Mouse (Mus musculus): ENCODE results near the gene Rnf182. TPM values are rescaled to one million over a fixed set of nuclear protein-coding genes. Genes with fewer than 3 reads are reported as not detected.

Rnf182 gene
- polyA plus RNA-seq, 1 experiment from 2014 or later = not detected

DNA sequence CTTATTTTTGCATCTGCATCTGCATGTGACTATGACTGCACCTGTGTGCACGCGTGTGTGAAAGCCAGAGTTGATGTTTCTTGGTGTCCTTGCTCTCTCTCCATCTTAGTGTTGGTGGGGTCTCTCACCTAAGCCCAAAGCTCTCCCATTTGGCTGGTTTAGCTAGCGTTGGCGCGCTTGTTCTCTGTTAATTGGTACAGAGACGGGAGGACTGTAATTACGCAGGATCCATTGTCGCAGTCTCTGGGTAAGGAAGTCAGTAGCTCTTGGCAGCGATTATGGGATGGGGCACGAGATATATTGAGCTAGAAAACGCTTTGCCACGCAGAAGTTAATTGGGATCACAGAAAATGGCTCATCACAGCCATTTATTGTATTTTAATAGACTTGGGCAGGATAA is 37.7 kb upstream of the Rnf182 start:
- Histone ChIP-seq H3K9ac (replicated peaks) (no peak overlapping the region), H3K4me3 (ENCODE audit: low read depth, low read length) (no peak overlapping the region), H3K4me1 (ENCODE audit: insufficient read depth) (no peaks in the 10 kb centered on the region), H3K4me2 (ENCODE audit: low read depth, low read length) (no peak overlapping the region), H3K36me3 (replicated peaks; ENCODE audit: insufficient read depth, low read length) (no peaks in the 10 kb centered on the region), H3K9me3 (ENCODE audit: low read length) (no peaks in the 10 kb centered on the region), H3K27ac (ENCODE audit: low read depth) (no peak overlapping the region), H3K27me3 (ENCODE audit: insufficient read depth, low read length) (no peaks in the 10 kb centered on the region)
- ATAC-seq (no peak), DNase-seq (no peak)
- WGBS (ENCODE audit: insufficient replicate concordance) = 86% methylated on average over 12 of the region's 12 CpGs
- TF ChIP-seq EP300 (IDR thresholded peaks at IDR 0.05; ENCODE audit: low read depth) (no peak), CTCF (IDR thresholded peaks at IDR 0.05; ENCODE audit: low read depth) (no peak)

DNA sequence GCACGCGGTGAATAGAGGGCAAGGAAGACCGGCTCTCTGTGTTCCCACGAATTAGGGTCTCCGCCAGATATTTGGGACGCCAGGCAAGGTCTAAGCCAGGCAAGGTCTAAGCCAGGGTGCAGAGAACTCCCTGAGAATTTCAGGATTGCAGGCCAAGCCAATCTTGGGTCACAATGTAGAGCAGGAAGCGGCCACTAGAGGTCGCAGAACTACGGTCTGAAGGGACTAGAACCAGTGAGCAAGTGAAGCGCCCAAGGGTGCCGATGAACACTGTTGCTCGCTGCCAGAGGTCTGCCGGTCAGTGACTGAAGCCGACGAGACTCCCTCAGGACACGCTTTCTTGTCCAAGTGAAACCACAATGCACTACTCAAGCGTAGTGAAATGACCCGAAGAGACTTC is 35.8 kb upstream of the Rnf182 start:
- WGBS (ENCODE audit: insufficient replicate concordance) = 21% methylated on average over 18 of the region's 18 CpGs

GRCm38 (mm10) chr13:43580661-43581060 is 34.8 kb upstream of the Rnf182 start:
- H3K36me3 ChIP-seq (replicated peaks; ENCODE audit: insufficient read depth, low read length) = no peaks in the 10 kb centered on the region
- 81% methylated on average over 5 of the region's 5 CpGs for WGBS (ENCODE audit: insufficient replicate concordance)
- no peak overlapping the region for H3K4me3 ChIP-seq (ENCODE audit: low read depth, low read length)
- no peaks in the 10 kb centered on the region for H3K27me3 ChIP-seq (ENCODE audit: insufficient read depth, low read length)
- TF ChIP-seq CTCF (IDR thresholded peaks at IDR 0.05; ENCODE audit: low read depth) = no peak
- no peak for TF ChIP-seq EP300 (IDR thresholded peaks at IDR 0.05; ENCODE audit: low read depth)
- no peaks in the 10 kb centered on the region for H3K4me1 ChIP-seq (ENCODE audit: insufficient read depth)
- no peak overlapping the region for H3K9ac ChIP-seq (replicated peaks)
- DNase-seq (no peak), ATAC-seq (no peak)
- H3K4me2 ChIP-seq (ENCODE audit: low read depth, low read length) = no peak overlapping the region
- H3K27ac ChIP-seq (ENCODE audit: low read depth) = no peak overlapping the region
- no peaks in the 10 kb centered on the region for H3K9me3 ChIP-seq (ENCODE audit: low read length)

More for the DNA sequence above, 35.8 kb upstream of the Rnf182 start:
- no peak overlapping the region for H3K9ac ChIP-seq (replicated peaks)
- no peaks in the 10 kb centered on the region for H3K4me1 ChIP-seq (ENCODE audit: insufficient read depth)
- no peaks in the 10 kb centered on the region for H3K27me3 ChIP-seq (ENCODE audit: insufficient read depth, low read length)
- H3K27ac ChIP-seq (ENCODE audit: low read depth) = no peak overlapping the region
- no peak overlapping the region for H3K4me2 ChIP-seq (ENCODE audit: low read depth, low read length)
- no peak overlapping the region for H3K4me3 ChIP-seq (ENCODE audit: low read depth, low read length)
- ATAC-seq (no peak), DNase-seq (peak; percentile 75)
- no peaks in the 10 kb centered on the region for H3K9me3 ChIP-seq (ENCODE audit: low read length)
- TF ChIP-seq CTCF (IDR thresholded peaks at IDR 0.05; ENCODE audit: low read depth) (peak; percentile 83), EP300 (IDR thresholded peaks at IDR 0.05; ENCODE audit: low read depth) (no peak)
- H3K36me3 ChIP-seq (replicated peaks; ENCODE audit: insufficient read depth, low read length) = no peaks in the 10 kb centered on the region

DNA sequence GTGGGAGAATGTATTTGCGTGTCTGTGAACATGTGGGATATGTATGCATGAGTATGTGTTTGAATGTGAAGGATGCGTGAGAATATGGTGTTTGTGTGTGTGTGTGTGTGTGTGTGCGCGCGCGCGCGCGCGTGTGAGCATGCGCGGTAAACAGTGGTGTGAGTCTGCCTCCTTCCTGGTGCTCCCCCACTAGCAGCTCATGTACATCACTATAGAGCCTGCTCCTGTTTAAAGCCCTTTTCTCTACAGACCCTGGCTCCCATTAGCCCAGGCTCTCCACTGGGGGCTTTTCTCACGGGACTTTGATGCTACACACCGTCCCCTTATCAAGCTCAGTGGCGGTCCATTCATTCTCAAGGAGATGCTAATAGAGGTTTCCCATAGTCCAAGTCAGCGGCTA is 32.5 kb upstream of the Rnf182 start:
- no peak for TF ChIP-seq EP300 (IDR thresholded peaks at IDR 0.05; ENCODE audit: low read depth)
- TF ChIP-seq CTCF (IDR thresholded peaks at IDR 0.05; ENCODE audit: low read depth) = no peak
- 40% methylated on average over 16 of the region's 16 CpGs for WGBS (ENCODE audit: insufficient replicate concordance)
- Histone ChIP-seq H3K4me1 (ENCODE audit: insufficient read depth) (no peaks in the 10 kb centered on the region), H3K9ac (replicated peaks) (no peak overlapping the region), H3K36me3 (replicated peaks; ENCODE audit: insufficient read depth, low read length) (no peaks in the 10 kb centered on the region), H3K4me3 (ENCODE audit: low read depth, low read length) (no peak overlapping the region), H3K9me3 (ENCODE audit: low read length) (no peaks in the 10 kb centered on the region), H3K27ac (ENCODE audit: low read depth) (no peak overlapping the region), H3K27me3 (ENCODE audit: insufficient read depth, low read length) (no peaks in the 10 kb centered on the region), H3K4me2 (ENCODE audit: low read depth, low read length) (no peak overlapping the region)
- no peak for DNase-seq
- ATAC-seq = no peak

- Histone ChIP-seq H3K27me3 (ENCODE audit: insufficient read depth, low read length) (no peaks in the 10 kb centered on the region), H3K27ac (ENCODE audit: low read depth) (no peak overlapping the region), H3K4me2 (ENCODE audit: low read depth, low read length) (no peak overlapping the region), H3K36me3 (replicated peaks; ENCODE audit: insufficient read depth, low read length) (no peaks in the 10 kb centered on the region), H3K9ac (replicated peaks) (no peak overlapping the region), H3K4me3 (ENCODE audit: low read depth, low read length) (no peak overlapping the region), H3K9me3 (ENCODE audit: low read length) (no peaks in the 10 kb centered on the region), H3K4me1 (ENCODE audit: insufficient read depth) (no peaks in the 10 kb centered on the region)
- DNase-seq (no peak), ATAC-seq (no peak)
- 61% methylated on average over 8 of the region's 8 CpGs for WGBS (ENCODE audit: insufficient replicate concordance)
- TF ChIP-seq CTCF (IDR thresholded peaks at IDR 0.05; ENCODE audit: low read depth) (no peak), EP300 (IDR thresholded peaks at IDR 0.05; ENCODE audit: low read depth) (no peak)
Observed at GRCm38 (mm10) chr13:43583504-43583903, 32.0 kb upstream of the Rnf182 start.

DNA sequence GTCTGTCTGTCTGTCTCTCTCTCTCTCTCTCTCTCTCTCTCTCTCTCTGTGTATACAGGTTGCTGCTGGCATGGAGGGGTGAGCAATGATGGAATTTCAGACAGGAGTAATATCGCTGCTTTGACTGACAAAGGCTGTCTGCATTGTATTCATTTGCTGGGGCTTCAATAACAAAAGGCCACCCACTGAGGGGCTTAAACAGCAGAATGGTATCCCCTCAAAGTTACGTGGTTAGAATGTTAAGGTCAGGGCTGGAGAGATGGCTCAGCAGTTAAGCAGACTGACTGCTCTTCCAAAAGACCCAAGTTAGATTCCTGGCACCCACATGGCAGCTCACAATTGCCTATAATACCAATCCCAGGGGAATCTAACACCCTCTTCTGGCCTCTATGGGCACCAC is 30.2 kb upstream of the Rnf182 start:
- WGBS (ENCODE audit: insufficient replicate concordance) = 63% methylated on average over 2 of the region's 2 CpGs
- no peak for ATAC-seq
- no peaks in the 10 kb centered on the region for H3K4me1 ChIP-seq (ENCODE audit: insufficient read depth)
- no peak for DNase-seq
- H3K4me3 ChIP-seq (ENCODE audit: low read depth, low read length) = no peak overlapping the region
- TF ChIP-seq CTCF (IDR thresholded peaks at IDR 0.05; ENCODE audit: low read depth) (no peak), EP300 (IDR thresholded peaks at IDR 0.05; ENCODE audit: low read depth) (no peak)
- H3K9me3 ChIP-seq (ENCODE audit: low read length) = no peaks in the 10 kb centered on the region
- no peak overlapping the region for H3K27ac ChIP-seq (ENCODE audit: low read depth)
- no peaks in the 10 kb centered on the region for H3K27me3 ChIP-seq (ENCODE audit: insufficient read depth, low read length)
- H3K9ac ChIP-seq (replicated peaks) = no peak overlapping the region
- H3K36me3 ChIP-seq (replicated peaks; ENCODE audit: insufficient read depth, low read length) = no peaks in the 10 kb centered on the region
- H3K4me2 ChIP-seq (ENCODE audit: low read depth, low read length) = no peak overlapping the region

DNA sequence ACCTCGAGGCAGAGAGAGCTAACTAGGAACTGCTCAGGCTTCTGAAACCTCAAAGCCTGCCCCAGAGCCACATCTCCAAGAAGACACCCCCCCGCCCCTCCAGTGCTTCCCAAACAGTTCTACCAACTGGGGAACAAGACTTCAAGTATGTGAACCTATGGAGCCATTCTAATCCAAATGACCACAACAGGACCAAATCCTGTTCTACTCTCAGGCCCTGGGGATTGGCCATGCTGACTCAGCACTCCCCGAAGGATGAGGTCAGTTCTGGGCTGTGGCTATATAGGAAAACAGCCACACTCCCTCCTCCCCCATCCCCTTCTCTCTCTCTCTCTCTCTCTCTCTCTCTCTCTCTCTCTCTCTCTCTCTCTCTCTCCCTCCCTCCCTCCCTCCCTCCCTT is 28.5 kb upstream of the Rnf182 start:
- Histone ChIP-seq H3K36me3 (replicated peaks; ENCODE audit: insufficient read depth, low read length) (no peaks in the 10 kb centered on the region), H3K27me3 (ENCODE audit: insufficient read depth, low read length) (no peaks in the 10 kb centered on the region), H3K27ac (ENCODE audit: low read depth) (no peak overlapping the region), H3K4me3 (ENCODE audit: low read depth, low read length) (no peak overlapping the region), H3K9me3 (ENCODE audit: low read length) (no peaks in the 10 kb centered on the region), H3K4me1 (ENCODE audit: insufficient read depth) (no peaks in the 10 kb centered on the region), H3K4me2 (ENCODE audit: low read depth, low read length) (no peak overlapping the region), H3K9ac (replicated peaks) (no peak overlapping the region)
- TF ChIP-seq CTCF (IDR thresholded peaks at IDR 0.05; ENCODE audit: low read depth) (no peak), EP300 (IDR thresholded peaks at IDR 0.05; ENCODE audit: low read depth) (no peak)
- DNase-seq (no peak), ATAC-seq (no peak)
- 73% methylated on average over 3 of the region's 3 CpGs for WGBS (ENCODE audit: insufficient replicate concordance)

All from liver, postnatal 0 days (tissue).